Mouse (Mus musculus) forebrain, embryonic 16.5 days (tissue): ENCODE results near the gene Sdad1. TPM values are rescaled to one million over a fixed set of nuclear protein-coding genes. Genes with fewer than 3 reads are reported as not detected.

Experiments used
- polyA plus RNA-seq: library from polyadenylated mRNA; unstranded; fragments of >200 nt; fragmentation: Nextera tagmentation; extraction: Ambion mirVana; gene quantifications from 2 replicates; pipeline ENCODE4 v1.2.1, GENCODE M21; 2015

Sdad1 gene
- polyA plus RNA-seq, 1 experiment from 2014 or later: 34.0 TPM

Other genes with a start within 250 kb of the Sdad1 start
- gene G3bp2, start 226.8 kb downstream of the Sdad1 start, polyA plus RNA-seq: 345 and 376 TPM in 2 replicates
- 39.2 and 43.9 TPM in 2 replicates for gene Uso1, start 172.5 kb downstream of the Sdad1 start, polyA plus RNA-seq
- not detected in 2 replicates for gene U90926, start 95.1 kb downstream of the Sdad1 start, polyA plus RNA-seq
- 0.11 and 0.35 TPM in 2 replicates for gene Ppef2, start 54.2 kb downstream of the Sdad1 start, polyA plus RNA-seq
- 8.7 and 10.8 TPM in 2 replicates for gene Naaa, start 32.3 kb downstream of the Sdad1 start, polyA plus RNA-seq
- not detected in 2 replicates for gene Cxcl9, start 17.6 kb upstream of the Sdad1 start, polyA plus RNA-seq
- gene Art3, start 21.3 kb upstream of the Sdad1 start, polyA plus RNA-seq: 3.5 and 5.4 TPM in 2 replicates
- 0.61 TPM in 1 of 2 replicates, not detected in the other for gene Cxcl10, start 38.4 kb upstream of the Sdad1 start, polyA plus RNA-seq
- gene Nup54, start 124.7 kb upstream of the Sdad1 start, polyA plus RNA-seq: 63.4 and 65.6 TPM in 2 replicates
- 25.1 and 27.0 TPM in 2 replicates for gene Scarb2, start 196.4 kb upstream of the Sdad1 start, polyA plus RNA-seq
- 0.43 and 0.77 TPM in 2 replicates for gene Fam47e, start 244.6 kb upstream of the Sdad1 start, polyA plus RNA-seq